Mouse (Mus musculus) neural tube, embryonic 13.5 days (tissue): ENCODE results near the gene Col18a1. TPM values are rescaled to one million over a fixed set of nuclear protein-coding genes. Genes with fewer than 3 reads are reported as not detected.
A peak's percentile ranks its signal among the peaks of the same experiment; 100 is the strongest.

Source experiments
- ATAC-seq: fragments of 200-750 bp; cut with Nextera tagmentation; 2 replicates; pipeline ENCODE4 v1.8.0; 2017; ENCODE audit warnings: low read depth, mild to moderate bottlenecking, moderate TSS enrichment, moderate library complexity
- H3K27ac ChIP-seq: fragments of 300-500 bp; sonication (generic); replicated peaks from 2 replicates; pipeline ENCODE4 v1.5.1; 2015; ENCODE audit warnings: moderate library complexity, mild to moderate bottlenecking, inconsistent platforms
- H3K27me3 ChIP-seq: fragments of 300-500 bp; sonication (generic); 2 replicates; pipeline ENCODE4 v1.6.1; 2015; ENCODE audit warnings: mild to moderate bottlenecking, inconsistent platforms
- H3K36me3 ChIP-seq: fragments of 300-500 bp; sonication (generic); 2 replicates; pipeline ENCODE4 v1.6.1; 2015; ENCODE audit warnings: mild to moderate bottlenecking, inconsistent platforms
- H3K4me1 ChIP-seq: fragments of 300-500 bp; sonication (generic); replicated peaks from 2 replicates; pipeline ENCODE4 v1.6.1; 2015; ENCODE audit warnings: inconsistent platforms
- H3K4me2 ChIP-seq: fragments of 300-500 bp; sonication (generic); 2 replicates; pipeline ENCODE4 v1.6.1; 2015; ENCODE audit warnings: inconsistent platforms, mild to moderate bottlenecking, moderate library complexity
- H3K4me3 ChIP-seq: fragments of 300-500 bp; sonication (generic); 2 replicates; pipeline ENCODE4 v1.5.1; 2015; ENCODE audit warnings: mild to moderate bottlenecking, inconsistent platforms
- H3K9ac ChIP-seq: fragments of 300-500 bp; sonication (generic); 2 replicates; pipeline ENCODE4 v1.6.1; 2015; ENCODE audit warnings: moderate library complexity, mild to moderate bottlenecking, inconsistent platforms
- H3K9me3 ChIP-seq: fragments of 300-500 bp; sonication (generic); 2 replicates; pipeline ENCODE4 v1.6.1; 2016; ENCODE audit warnings: inconsistent platforms
- WGBS: fragments of 180-500 bp; shearing (Covaris S2); methylation state at CpG from one replicate; pipeline ENCODE4 v1.1.7; 2015; 5-methylcytosine and 5-hydroxymethylcytosine counted together
- polyA plus RNA-seq: library from polyadenylated mRNA; unstranded; fragments of >200 nt; fragmentation: Nextera tagmentation; extraction: Ambion mirVana; gene quantifications from 2 replicates; pipeline ENCODE4 v1.2.1, GENCODE M21; 2015

Col18a1 gene
- polyA plus RNA-seq, 1 experiment from 2014 or later, result 64.2 TPM

- Histone ChIP-seq H3K4me2 (no peak overlapping the region), H3K27ac (no peak overlapping the region), H3K4me1 (peaks cover 8% of the 10 kb centered on the region), H3K9me3 (peaks cover 9% of the 10 kb centered on the region; the same call in 1 of the 2 replicates), H3K4me3 (no peak overlapping the region), H3K27me3 (no peaks in the 10 kb centered on the region), H3K36me3 (peaks cover 8% of the 10 kb centered on the region; the same call in 1 of the 2 replicates), H3K9ac (no peak overlapping the region)
- ATAC-seq, result no peak
- 58% methylated on average over 12 of the region's 12 CpGs for WGBS
These were observed 69.1 kb downstream of the Col18a1 start for GRCm38 (mm10) chr10:77097006-77097889.

GRCm38 (mm10) chr10:77095666-77096065 lies 70.7 kb downstream of the Col18a1 start:
- no peak overlapping the region for H3K4me2 ChIP-seq
- WGBS, result 96% methylated on average over 3 of the region's 3 CpGs

DNA sequence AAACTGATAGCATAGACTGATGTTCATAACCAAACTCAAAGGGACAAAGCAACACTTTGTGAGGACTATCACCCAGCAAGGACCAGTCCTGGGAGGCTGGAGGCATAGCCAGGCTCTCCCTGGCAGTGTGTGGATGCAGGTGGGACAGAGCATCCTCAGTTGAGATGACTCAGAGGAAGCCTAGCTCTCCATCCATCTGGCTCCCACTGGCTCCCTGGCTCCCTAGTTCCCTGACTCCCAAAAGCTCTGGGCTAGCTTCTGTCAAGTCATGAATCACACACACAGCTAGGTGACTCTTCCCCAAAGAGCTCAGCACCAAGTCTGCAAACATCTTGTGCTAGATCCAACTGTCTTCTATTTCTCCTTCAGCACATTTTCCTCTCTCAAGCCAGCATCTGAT lies 72.5 kb downstream of the Col18a1 start:
- Histone ChIP-seq H3K9me3 (peaks cover 9% of the 10 kb centered on the region; the same call in 1 of the 2 replicates), H3K4me2 (no peak overlapping the region), H3K9ac (no peak overlapping the region), H3K36me3 (peaks cover 8% of the 10 kb centered on the region; the same call in 1 of the 2 replicates), H3K4me1 (peaks cover 8% of the 10 kb centered on the region), H3K27me3 (no peaks in the 10 kb centered on the region), H3K4me3 (no peak overlapping the region), H3K27ac (no peak overlapping the region)
- no peak for ATAC-seq

More at GRCm38 (mm10) chr10:77095666-77096065, 70.7 kb downstream of the Col18a1 start:
- no peaks in the 10 kb centered on the region for H3K27me3 ChIP-seq
- ATAC-seq, result no peak
- peaks cover 8% of the 10 kb centered on the region for H3K4me1 ChIP-seq
- H3K4me3 ChIP-seq, result no peak overlapping the region
- no peak overlapping the region for H3K27ac ChIP-seq
- peaks cover 8% of the 10 kb centered on the region; the same call in 1 of the 2 replicates for H3K36me3 ChIP-seq
- H3K9me3 ChIP-seq, result peaks cover 9% of the 10 kb centered on the region; the same call in 1 of the 2 replicates
- no peak overlapping the region for H3K9ac ChIP-seq

DNA sequence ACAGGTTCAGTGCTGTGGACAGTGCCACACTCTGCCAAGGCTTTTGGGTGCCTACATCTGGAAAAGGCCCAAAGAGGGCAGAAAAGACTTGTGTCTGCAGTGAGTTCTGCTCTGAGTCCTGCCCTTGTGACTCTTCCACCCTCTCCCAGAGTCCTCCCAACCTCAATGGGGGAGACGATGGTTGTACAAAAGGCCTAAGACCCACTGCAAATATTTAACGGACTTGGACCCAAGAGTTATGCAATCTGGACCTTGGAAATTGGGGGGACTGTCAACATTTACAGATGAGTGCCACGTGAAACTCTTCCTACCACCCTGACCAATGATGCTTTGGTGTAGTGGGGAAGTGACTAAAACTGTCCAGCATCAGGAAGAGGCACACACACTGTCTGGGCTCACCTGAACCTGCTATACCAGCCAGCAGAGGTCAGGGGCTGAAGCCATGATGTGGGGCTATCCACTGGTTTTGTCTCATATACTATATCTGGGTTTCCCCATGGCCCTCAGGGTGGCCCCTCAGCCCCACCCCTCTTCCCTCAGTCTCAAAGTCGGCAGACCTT lies 74.7 kb downstream of the Col18a1 start:
- ATAC-seq, result no peak
- H3K27me3 ChIP-seq, result no peaks in the 10 kb centered on the region
- H3K36me3 ChIP-seq, result peaks cover 8% of the 10 kb centered on the region; the same call in 1 of the 2 replicates
- WGBS, result 78% methylated on average over 4 of the region's 4 CpGs
- no peaks in the 10 kb centered on the region for H3K4me1 ChIP-seq
- no peak overlapping the region for H3K4me2 ChIP-seq
- H3K9me3 ChIP-seq, result peaks cover 9% of the 10 kb centered on the region; the same call in 1 of the 2 replicates
- no peak overlapping the region for H3K4me3 ChIP-seq
- H3K9ac ChIP-seq, result no peak overlapping the region
- H3K27ac ChIP-seq, result no peak overlapping the region

- peaks cover 8% of the 10 kb centered on the region; the same call in 1 of the 2 replicates for H3K36me3 ChIP-seq
- H3K4me1 ChIP-seq, result no peaks in the 10 kb centered on the region
- ATAC-seq, result no peak
- H3K4me2 ChIP-seq, result no peak overlapping the region
- no peaks in the 10 kb centered on the region for H3K27me3 ChIP-seq
- no peak overlapping the region for H3K27ac ChIP-seq
- no peak overlapping the region for H3K4me3 ChIP-seq
- H3K9me3 ChIP-seq, result peaks cover 9% of the 10 kb centered on the region; the same call in 1 of the 2 replicates
- WGBS, result 85% methylated on average over 5 of the region's 5 CpGs
- H3K9ac ChIP-seq, result no peak overlapping the region
These were observed 76.3 kb downstream of the Col18a1 start for GRCm38 (mm10) chr10:77090063-77090462.

GRCm38 (mm10) chr10:77089336-77089735 lies 77.0 kb downstream of the Col18a1 start:
- WGBS, result 66% methylated on average over 8 of the region's 8 CpGs
- H3K4me3 ChIP-seq, result no peak overlapping the region

GRCm38 (mm10) chr10:77084568-77084967 lies 81.8 kb downstream of the Col18a1 start:
- no peak for ATAC-seq
- Histone ChIP-seq H3K4me1 (0 out of 2 replicates have a peak, but pooled peaks cover 4% of the 10 kb centered on the region), H3K27ac (no peak overlapping the region), H3K27me3 (no peaks in the 10 kb centered on the region), H3K9me3 (no peaks in the 10 kb centered on the region), H3K36me3 (no peaks in the 10 kb centered on the region), H3K9ac (0 out of 2 replicates have a peak overlapping the region, but pooled peaks have one; percentile 22), H3K4me2 (no peak overlapping the region), H3K4me3 (no peak overlapping the region)
- WGBS, result 75% methylated on average over 1 of the region's 1 CpGs

More at GRCm38 (mm10) chr10:77089336-77089735, 77.0 kb downstream of the Col18a1 start:
- Histone ChIP-seq H3K9me3 (peaks cover 9% of the 10 kb centered on the region; the same call in 1 of the 2 replicates), H3K36me3 (peaks cover 8% of the 10 kb centered on the region; the same call in 1 of the 2 replicates), H3K9ac (no peak overlapping the region), H3K4me2 (no peak overlapping the region), H3K27me3 (no peaks in the 10 kb centered on the region), H3K27ac (no peak overlapping the region), H3K4me1 (0 out of 2 replicates have a peak, but pooled peaks cover 2% of the 10 kb centered on the region)
- ATAC-seq, result no peak

GRCm38 (mm10) chr10:77082921-77083320 lies 83.4 kb downstream of the Col18a1 start:
- Histone ChIP-seq H3K27ac (no peak overlapping the region), H3K9ac (no peak overlapping the region), H3K9me3 (no peaks in the 10 kb centered on the region), H3K4me2 (no peak overlapping the region), H3K27me3 (no peaks in the 10 kb centered on the region), H3K4me1 (0 out of 2 replicates have a peak, but pooled peaks cover 4% of the 10 kb centered on the region), H3K4me3 (no peak overlapping the region), H3K36me3 (no peaks in the 10 kb centered on the region)
- no peak for ATAC-seq
- WGBS, result 75% methylated on average over 5 of the region's 5 CpGs

GRCm38 (mm10) chr10:77082453-77082852 lies 83.9 kb downstream of the Col18a1 start:
- 32% methylated on average over 3 of the region's 3 CpGs for WGBS
- peak; percentile 59; the same call in 1 of the 2 replicates for ATAC-seq

DNA sequence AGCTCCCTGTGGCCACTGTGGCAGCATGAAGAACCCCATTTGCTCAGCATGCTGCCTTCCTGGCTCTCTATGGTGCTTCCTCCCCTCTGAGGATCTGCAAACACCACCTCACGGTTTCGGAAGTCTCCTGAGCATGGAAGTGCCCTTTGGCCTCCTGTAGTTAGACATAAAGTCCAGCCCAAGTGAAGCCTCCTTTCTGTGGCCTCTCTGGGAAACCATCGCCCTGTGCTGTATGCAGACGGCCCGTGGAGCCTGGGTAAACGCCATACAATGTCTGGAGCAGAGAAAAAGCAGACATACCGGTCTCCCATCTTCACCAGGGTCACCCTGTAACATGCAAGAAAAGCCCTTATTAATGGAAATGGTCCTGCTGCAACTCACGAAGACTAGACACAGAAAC lies 87.4 kb downstream of the Col18a1 start:
- H3K9me3 ChIP-seq, result no peaks in the 10 kb centered on the region
- H3K9ac ChIP-seq, result no peak overlapping the region
- H3K27ac ChIP-seq, result no peak overlapping the region
- WGBS, result 85% methylated on average over 8 of the region's 8 CpGs
- H3K4me1 ChIP-seq, result no peaks in the 10 kb centered on the region
- H3K27me3 ChIP-seq, result no peaks in the 10 kb centered on the region
- H3K4me2 ChIP-seq, result no peak overlapping the region
- ATAC-seq, result no peak
- no peak overlapping the region for H3K4me3 ChIP-seq
- H3K36me3 ChIP-seq, result no peaks in the 10 kb centered on the region

More at GRCm38 (mm10) chr10:77082453-77082852, 83.9 kb downstream of the Col18a1 start:
- Histone ChIP-seq H3K9ac (no peak overlapping the region), H3K4me2 (no peak overlapping the region), H3K4me1 (0 out of 2 replicates have a peak, but pooled peaks cover 4% of the 10 kb centered on the region), H3K36me3 (no peaks in the 10 kb centered on the region), H3K27ac (no peak overlapping the region), H3K4me3 (no peak overlapping the region), H3K27me3 (no peaks in the 10 kb centered on the region), H3K9me3 (no peaks in the 10 kb centered on the region)

DNA sequence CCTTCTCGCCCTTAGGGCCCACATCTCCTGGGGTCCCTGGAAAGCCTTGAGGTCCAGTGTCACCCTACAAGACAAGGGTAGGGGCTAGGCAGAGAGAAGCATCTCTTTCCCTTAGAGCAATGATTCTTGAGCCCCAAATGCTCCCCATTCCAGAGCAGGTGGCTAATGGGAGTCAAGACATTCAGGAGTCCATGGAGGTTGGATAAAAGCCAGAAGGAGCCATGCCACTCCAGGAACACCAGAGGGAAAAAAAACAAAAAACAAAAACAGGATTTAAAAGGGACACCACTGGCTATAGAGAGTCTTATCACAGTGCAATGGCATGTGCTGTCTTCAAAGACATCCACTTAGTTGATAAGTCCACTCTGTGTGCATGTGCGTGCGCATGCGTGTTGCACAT lies 87.9 kb downstream of the Col18a1 start:
- Histone ChIP-seq H3K4me2 (no peak overlapping the region), H3K9me3 (no peaks in the 10 kb centered on the region), H3K27ac (no peak overlapping the region), H3K4me1 (no peaks in the 10 kb centered on the region), H3K9ac (no peak overlapping the region), H3K4me3 (no peak overlapping the region), H3K36me3 (no peaks in the 10 kb centered on the region), H3K27me3 (no peaks in the 10 kb centered on the region)
- 96% methylated on average over 4 of the region's 4 CpGs for WGBS
- ATAC-seq, result no peak
